Mouse (Mus musculus) embryo, embryonic 11 days (tissue): Measurements from ENCODE around the gene Adam26a.
"Not testable (repeated sequence)": the region's sequence is repeated elsewhere in the genome, so short reads cannot be mapped to it uniquely, and the experiment has no call there.

ENCODE experiments used
- DNase-seq: peaks from one replicate; pipeline ENCODE4 v3.0.0-alpha.2; 2015

Adam26a gene

DNA sequence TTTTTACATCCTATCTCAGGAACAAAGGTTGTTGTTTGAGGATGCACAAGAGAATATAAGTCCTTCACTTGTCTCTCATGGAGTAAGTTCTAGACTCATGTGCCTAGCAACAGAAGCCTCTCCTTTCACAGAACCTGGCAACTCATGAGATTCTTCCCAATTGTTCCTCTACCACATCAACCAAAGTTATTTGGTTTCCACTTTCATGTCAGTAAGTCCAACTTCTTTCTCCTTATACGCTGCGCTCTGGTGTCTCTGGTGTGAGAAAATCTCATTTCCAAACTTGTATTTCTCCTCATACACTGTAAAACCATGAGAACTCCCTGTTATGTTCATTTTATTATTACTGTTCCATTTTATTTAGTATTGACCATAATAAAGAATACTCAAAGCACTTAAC lies at the start of gene Adam26a:
Gene Adam26a (minus strand): TSS at position 101 of the 400 bp plus-strand sequence.
- DNase-seq: not testable (repeated sequence)

DNA sequence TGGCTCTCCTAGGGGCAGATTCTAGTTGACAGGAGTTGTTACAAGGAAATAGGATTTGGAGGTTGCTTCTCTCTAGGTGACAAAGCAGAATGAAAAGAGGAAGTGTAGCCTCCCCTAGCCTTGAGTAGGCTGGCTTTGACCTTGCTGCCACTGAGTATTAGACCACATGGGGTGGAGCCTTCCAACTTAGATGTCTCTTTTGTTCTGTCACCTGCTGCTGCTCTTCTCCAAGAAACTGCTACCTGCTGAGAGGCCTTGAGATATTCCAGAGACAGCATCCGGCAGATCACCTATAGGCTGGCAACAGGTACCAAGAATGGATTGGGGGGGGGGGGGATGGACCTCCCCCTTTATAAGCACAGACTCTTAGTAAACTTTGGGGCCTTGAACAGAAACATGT lies 39.5 kb upstream of the Adam26a start:
- DNase-seq: no peak

DNA sequence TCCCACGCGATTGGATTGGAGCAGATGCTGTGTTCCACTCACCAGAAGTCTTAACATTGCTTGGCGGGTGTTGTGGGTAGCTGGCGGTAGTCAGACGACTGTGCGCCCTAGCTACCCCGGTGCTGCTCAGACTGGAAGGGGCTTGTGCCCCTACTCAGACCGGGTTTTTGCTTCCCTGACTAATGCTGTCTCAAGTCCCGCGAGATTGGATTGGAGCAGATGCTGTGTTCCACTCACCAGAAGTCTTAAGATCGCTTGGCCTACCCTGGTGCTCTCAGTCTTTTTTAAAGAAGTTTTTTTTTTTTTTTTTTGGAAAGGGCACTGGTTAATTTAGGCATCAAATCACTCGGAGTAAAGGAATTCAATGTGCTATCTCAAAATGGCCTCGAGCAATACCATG lies 27.1 kb upstream of the Adam26a start:
- not testable (repeated sequence) for DNase-seq

DNA sequence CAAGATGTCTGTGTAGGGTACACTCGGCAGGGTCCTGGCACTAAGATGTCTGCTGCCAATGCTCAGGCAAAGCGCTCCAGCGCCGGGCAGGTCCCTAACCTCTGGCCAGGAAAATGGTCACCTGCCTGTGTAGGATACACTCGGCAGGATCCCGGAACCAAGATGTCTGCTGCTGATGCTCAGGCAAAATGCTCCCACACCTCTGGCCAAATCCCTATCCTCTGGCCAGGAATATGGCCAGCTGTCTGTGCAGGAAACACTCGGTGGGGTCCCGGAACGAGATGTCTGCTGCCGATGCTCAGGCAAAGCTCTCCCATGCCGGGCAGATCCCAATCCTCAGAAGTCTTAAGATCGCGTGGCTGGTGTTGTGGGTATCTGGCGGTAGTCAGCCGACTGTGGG lies 26.7 kb upstream of the Adam26a start:
- not testable (repeated sequence) for DNase-seq

- DNase-seq: not testable (repeated sequence)
These were observed 48.5 kb downstream of the Adam26a start, which contains the start of gene Adam26b for GRCm38 (mm10) chr8:43528006-43528405. Adam26b (minus strand) TSS chr8:43528106.
